Mouse (Mus musculus) MEL (cell line): ENCODE measurements at regions not wholly inside any gene's neighbourhood (a gene's known extent, or its start where the extent isn't known, plus 50 kb on each side); places are given as distances from the start of the nearest gene placed in this dataset.

Experiments
- BHLHE40 ChIP-seq: IDR thresholded peaks from 2 replicates; pipeline ENCODE4 v1.6.1; 2012; ENCODE audit warnings: low read depth, mild to moderate bottlenecking, inconsistent platforms, low read length, improper control_type of control experiment, borderline replicate concordance
- CTCF ChIP-seq, 3 experiments: IDR thresholded peaks in 2 of 3; conservative IDR thresholded peaks in 1 of 3; 2 replicates each; pipeline ENCODE4 v1.5.1; 2011 to 2012; ENCODE audit warnings: low read length in 3 of 3, low read depth in 2 of 3, mild to moderate bottlenecking in 2 of 3, improper control_type of control experiment in 1 of 3, inconsistent platforms in 1 of 3, mixed read lengths in 1 of 3, moderate library complexity in 1 of 3; ENCODE audit not compliant: control insufficient read depth in 1 of 3, insufficient read depth in 1 of 3, poor library complexity in 1 of 3, severe bottlenecking in 1 of 3
- E2F4 ChIP-seq: IDR thresholded peaks from 2 replicates; pipeline ENCODE4 v1.6.1; 2011; ENCODE audit warnings: low read depth, low read length, improper control_type of control experiment, borderline replicate concordance
- EP300 ChIP-seq, 2 experiments: IDR thresholded peaks; 2 replicates each; pipeline ENCODE4 v1.6.1; 2011; ENCODE audit warnings: improper control_type of control experiment in 2 of 2, low read length in 2 of 2, low read depth in 1 of 2, mild to moderate bottlenecking in 1 of 2
- ETS1 ChIP-seq: IDR thresholded peaks from 2 replicates; pipeline ENCODE4 v1.6.1; 2012; ENCODE audit warnings: low read depth, mild to moderate bottlenecking, inconsistent platforms, low read length, improper control_type of control experiment, moderate library complexity
- HCFC1 ChIP-seq: IDR thresholded peaks from 2 replicates; pipeline ENCODE4 v1.6.1; 2012; ENCODE audit warnings: low read depth, mild to moderate bottlenecking, inconsistent platforms, low read length, improper control_type of control experiment, moderate library complexity
- POLR2A ChIP-seq, 2 experiments: IDR thresholded peaks; 2 replicates each; pipeline ENCODE4 v1.6.1; 2011 to 2012; ENCODE audit warnings: low read length in 2 of 2, mild to moderate bottlenecking in 2 of 2, control low read depth in 1 of 2, improper control_type of control experiment in 1 of 2, low read depth in 1 of 2, moderate library complexity in 1 of 2; ENCODE audit not compliant: control insufficient read depth in 1 of 2, insufficient read depth in 1 of 2, poor library complexity in 1 of 2
- RCOR1 ChIP-seq: IDR thresholded peaks from 2 replicates; pipeline ENCODE4 v1.6.1; 2012; ENCODE audit warnings: low read depth, mild to moderate bottlenecking, inconsistent platforms, low read length, improper control_type of control experiment
- TCF12 ChIP-seq: IDR thresholded peaks from 2 replicates; pipeline ENCODE4 v1.6.1; 2014; ENCODE audit warnings: low read depth, mild to moderate bottlenecking, inconsistent platforms, low read length, improper control_type of control experiment, moderate library complexity
- USF2 ChIP-seq, 2 experiments: IDR thresholded peaks; 2 replicates each; pipeline ENCODE4 v1.6.1; 2011 to 2012; ENCODE audit warnings: improper control_type of control experiment in 2 of 2, low read length in 2 of 2, borderline replicate concordance in 1 of 2, inconsistent platforms in 1 of 2, low read depth in 1 of 2, mild to moderate bottlenecking in 1 of 2; ENCODE audit not compliant: insufficient read depth in 1 of 2
- ZMIZ1 ChIP-seq: IDR thresholded peaks from 2 replicates; pipeline ENCODE4 v1.6.1; 2012; ENCODE audit warnings: low read depth, mild to moderate bottlenecking, inconsistent platforms, low read length, improper control_type of control experiment, moderate library complexity
- ZNF384 ChIP-seq: IDR thresholded peaks from 2 replicates; pipeline ENCODE4 v1.6.1; 2012; ENCODE audit warnings: low read depth, mild to moderate bottlenecking, inconsistent platforms, low read length, improper control_type of control experiment

- no peak for TF ChIP-seq EP300 (IDR thresholded peaks at IDR 0.05; ENCODE audit: low read depth in 1 of 2, low read length in 2 of 2)
- no peak for TF ChIP-seq E2F4
- TF ChIP-seq HCFC1, result no peak
- TF ChIP-seq CTCF (IDR thresholded peaks at IDR 0.05 in 2 of 3, conservative IDR thresholded peaks at IDR 0.05 in 1 of 3; ENCODE audit: control insufficient read depth in 1 of 3, insufficient read depth in 1 of 3, low read depth in 2 of 3, low read length in 3 of 3, poor library complexity in 1 of 3, severe bottlenecking in 1 of 3), result no peak
- no peak for TF ChIP-seq ZMIZ1
- no peak for TF ChIP-seq POLR2A (IDR thresholded peaks at IDR 0.05; ENCODE audit: control insufficient read depth in 1 of 2, insufficient read depth in 1 of 2, low read depth in 1 of 2, low read length in 2 of 2, poor library complexity in 1 of 2)
- TF ChIP-seq RCOR1, result no peak
- no peak for TF ChIP-seq ZNF384
- no peak for TF ChIP-seq BHLHE40
- TF ChIP-seq USF2 (IDR thresholded peaks at IDR 0.05; ENCODE audit: borderline replicate concordance in 1 of 2, insufficient read depth in 1 of 2, low read depth in 1 of 2, low read length in 2 of 2), result no peak
- no peak for TF ChIP-seq ETS1
- no peak for TF ChIP-seq TCF12
Observed at GRCm38 (mm10) chr7:138488201-138488720, 90.7 kb upstream of the Tcerg1l start.
